Mouse (Mus musculus): ENCODE measurements around the gene Etv3.

DNA sequence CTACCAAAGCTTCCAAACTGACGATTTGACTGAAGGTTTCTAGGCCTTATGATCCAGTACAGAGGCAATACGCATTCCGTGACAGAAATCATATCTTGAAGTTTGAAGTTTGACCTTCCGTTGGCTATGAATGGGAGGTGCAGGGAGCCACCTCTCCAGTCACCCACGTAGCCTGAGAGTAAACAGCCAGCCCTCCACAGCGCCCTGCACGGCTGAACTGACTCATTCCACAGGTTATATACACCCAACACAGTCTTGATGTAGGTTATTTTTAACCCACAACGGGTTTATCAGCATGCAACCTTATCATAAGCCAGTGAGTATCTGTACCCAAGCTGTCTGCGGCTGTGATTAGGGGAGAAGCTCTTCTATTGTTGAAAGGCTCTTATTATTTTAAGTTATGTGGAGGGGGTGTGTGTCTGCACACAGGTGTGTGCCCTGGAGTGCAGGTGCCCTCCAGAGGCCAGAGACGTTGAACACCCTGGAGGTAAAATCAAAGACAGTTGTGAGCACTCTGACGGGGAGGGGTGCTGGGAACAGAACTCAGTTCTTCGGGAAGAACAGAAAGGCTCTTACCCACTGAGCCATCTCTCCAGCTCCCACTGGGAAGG, 31.6 kb downstream of the Etv3 start:
- TF ChIP-seq CTCF (IDR thresholded peaks at IDR 0.05; ENCODE audit: low read depth) (no peak), EP300 (IDR thresholded peaks at IDR 0.05; ENCODE audit: low read depth) (no peak)
